Mouse (Mus musculus): ENCODE data around the gene Idnk. TPM values are rescaled to one million over a fixed set of nuclear protein-coding genes. Genes with fewer than 3 reads are reported as not detected.

Gene Idnk
- polyA plus RNA-seq (2016; fragmentation: Nextera tagmentation; extraction: Ambion mirVana), result 25.4 and 28.9 TPM in 2 replicates

DNA sequence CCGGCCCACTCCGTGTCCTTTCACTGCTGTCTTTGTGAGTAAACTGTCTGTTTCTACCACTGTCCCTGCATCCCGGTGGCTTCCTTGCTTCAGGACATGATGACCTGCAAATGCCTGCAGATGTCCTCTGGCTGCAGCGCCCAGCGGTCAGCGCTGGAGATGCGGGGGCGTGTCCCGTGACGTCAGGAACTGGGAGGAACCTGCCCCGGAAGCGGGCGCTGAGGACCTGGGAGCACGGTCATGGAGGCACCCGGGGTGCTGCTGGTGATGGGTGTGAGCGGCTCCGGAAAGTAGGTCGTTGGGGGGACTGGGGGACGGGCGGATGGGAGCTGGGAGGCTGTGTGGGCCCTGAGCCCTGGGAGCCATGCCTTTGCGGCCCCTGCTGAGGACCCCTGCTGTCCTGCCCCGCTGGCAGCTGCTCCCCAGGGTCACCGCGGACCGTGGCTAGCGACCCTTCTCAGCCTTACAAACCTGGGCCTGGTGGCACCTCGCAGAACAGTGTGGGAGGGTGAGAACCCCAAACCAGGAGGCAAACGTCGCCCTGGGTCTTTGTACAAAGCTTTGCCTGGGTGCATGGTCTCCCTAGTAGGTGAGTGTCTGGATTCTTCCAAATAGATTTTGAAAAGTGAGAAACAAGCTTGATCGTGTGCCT, at the start of gene Idnk:
Gene Idnk, plus strand, starts transcription at position 203 of the 652 bp plus-strand sequence.
- H3K36me3 ChIP-seq, result peaks cover 25% of the 10 kb centered on the region
- WGBS, result under 1% methylated on average over 30 of the region's 30 CpGs
- peak; percentile 90 for ATAC-seq (ENCODE audit: insufficient number of reproducible peaks, low FRiP score)

DNA sequence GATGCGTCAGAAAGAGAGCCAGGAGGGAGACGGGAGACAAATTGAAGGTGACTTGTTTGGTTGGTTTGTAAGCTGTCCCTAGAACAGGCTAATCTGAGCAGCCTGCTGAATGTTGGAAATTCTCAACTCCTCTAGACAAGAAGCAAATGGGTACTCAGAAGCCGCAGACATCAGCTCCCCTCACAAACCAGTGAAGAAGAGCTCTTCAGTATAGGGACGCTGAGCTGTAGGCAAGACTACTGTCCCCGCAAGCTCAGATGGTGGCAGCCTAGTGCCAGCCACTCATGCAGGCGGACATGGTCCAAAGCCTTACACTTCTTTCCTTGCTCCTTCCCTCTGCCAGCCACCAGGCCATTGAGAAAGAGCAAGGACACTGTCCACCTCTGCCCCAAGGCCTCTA, 46.1 kb upstream of the Idnk start:
- WGBS, result 84% methylated on average over 6 of the region's 6 CpGs

More for the DNA sequence above, at the start of gene Idnk:
- Histone ChIP-seq H3K9me3 (replicated peaks) (peaks cover 13% of the 10 kb centered on the region), H3K4me2 (peak within 1 kb of the TSS; percentile 92), H3K4me1 (replicated peaks) (peaks cover 12% of the 10 kb centered on the region), H3K9ac (peak within 1 kb of the TSS; percentile 82), H3K4me3 (peak within 1 kb of the TSS; percentile 89), H3K27ac (ENCODE audit: poor library complexity, severe bottlenecking) (peak within 1 kb of the TSS; percentile 57), H3K27me3 (replicated peaks) (no peaks in the 10 kb centered on the region)

DNA sequence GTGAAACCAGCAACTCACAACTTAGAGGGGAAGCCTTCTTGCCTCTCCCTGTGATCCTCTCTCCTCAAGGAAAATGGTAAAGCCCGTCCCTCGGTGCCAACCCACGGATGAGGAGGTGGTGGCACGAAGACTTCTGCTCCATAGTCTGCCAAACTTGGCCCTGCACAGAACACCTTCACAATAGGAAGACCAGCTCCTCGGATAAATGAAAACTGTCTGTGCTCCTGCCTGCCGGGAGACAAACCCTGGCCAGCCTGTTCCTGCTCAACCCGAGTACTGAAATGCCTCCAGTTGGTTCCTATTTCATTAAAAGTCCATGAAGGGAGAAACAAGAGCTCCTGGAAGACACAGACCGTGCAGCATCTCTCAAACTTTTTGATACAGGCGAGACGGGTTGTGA, 45.3 kb upstream of the Idnk start:
- no peak for ATAC-seq (ENCODE audit: insufficient number of reproducible peaks, low FRiP score)

More for the DNA sequence above, 46.1 kb upstream of the Idnk start:
- ATAC-seq (ENCODE audit: insufficient number of reproducible peaks, low FRiP score), result no peak
- H3K9ac ChIP-seq, result no peak overlapping the region
- H3K27ac ChIP-seq (ENCODE audit: poor library complexity, severe bottlenecking), result no peak overlapping the region
- peaks cover 18% of the 10 kb centered on the region for H3K4me1 ChIP-seq (replicated peaks)
- H3K9me3 ChIP-seq (replicated peaks), result no peaks in the 10 kb centered on the region; the same call in 1 of the 2 replicates
- no peak overlapping the region for H3K4me3 ChIP-seq
- no peaks in the 10 kb centered on the region for H3K27me3 ChIP-seq (replicated peaks)
- H3K36me3 ChIP-seq, result no peaks in the 10 kb centered on the region
- 0 out of 2 replicates have a peak overlapping the region, but pooled peaks have one; percentile 2 for H3K4me2 ChIP-seq

GRCm38 (mm10) chr13:58112601-58113041, 44.8 kb upstream of the Idnk start:
- Histone ChIP-seq H3K9ac (peak overlapping the region; percentile 74), H3K4me3 (peak overlapping the region; percentile 55), H3K36me3 (no peaks in the 10 kb centered on the region), H3K27me3 (replicated peaks) (no peaks in the 10 kb centered on the region), H3K27ac (ENCODE audit: poor library complexity, severe bottlenecking) (peak overlapping the region; percentile 41), H3K4me1 (replicated peaks) (peaks cover 18% of the 10 kb centered on the region), H3K9me3 (replicated peaks) (no peaks in the 10 kb centered on the region), H3K4me2 (peak overlapping the region; percentile 85)
- ATAC-seq (ENCODE audit: insufficient number of reproducible peaks, low FRiP score), result no peak
- WGBS, result 14% methylated on average over 11 of the region's 11 CpGs

More for the DNA sequence above, 45.3 kb upstream of the Idnk start:
- 66% methylated on average over 10 of the region's 10 CpGs for WGBS
- Histone ChIP-seq H3K4me3 (peak overlapping the region; percentile 55), H3K4me1 (replicated peaks) (peaks cover 18% of the 10 kb centered on the region), H3K27me3 (replicated peaks) (no peaks in the 10 kb centered on the region), H3K9ac (peak overlapping the region; percentile 74), H3K9me3 (replicated peaks) (no peaks in the 10 kb centered on the region), H3K27ac (ENCODE audit: poor library complexity, severe bottlenecking) (no peak overlapping the region), H3K36me3 (no peaks in the 10 kb centered on the region), H3K4me2 (peak overlapping the region; percentile 85)

GRCm38 (mm10) chr13:58113061-58113900, 44.2 kb upstream of the Idnk start, which contains the start of gene Klhl3:
Gene Klhl3 (minus strand): TSS chr13:58113592.
- Histone ChIP-seq H3K4me3 (peak within 1 kb of the TSS; percentile 55), H3K27ac (ENCODE audit: poor library complexity, severe bottlenecking) (peak within 1 kb of the TSS; percentile 41), H3K4me2 (peak within 1 kb of the TSS; percentile 85), H3K36me3 (no peaks in the 10 kb centered on the region), H3K4me1 (replicated peaks) (peaks cover 18% of the 10 kb centered on the region), H3K9me3 (replicated peaks) (no peaks in the 10 kb centered on the region), H3K9ac (peak within 1 kb of the TSS; percentile 74), H3K27me3 (replicated peaks) (no peaks in the 10 kb centered on the region)
- 1% methylated on average over 35 of the region's 35 CpGs for WGBS
- peak; percentile 80 for ATAC-seq (ENCODE audit: insufficient number of reproducible peaks, low FRiP score)

- Histone ChIP-seq H3K4me3 (no peak overlapping the region), H3K4me1 (replicated peaks) (peaks cover 18% of the 10 kb centered on the region), H3K9me3 (replicated peaks) (no peaks in the 10 kb centered on the region), H3K4me2 (0 out of 2 replicates have a peak overlapping the region, but pooled peaks have one; percentile 6), H3K27ac (ENCODE audit: poor library complexity, severe bottlenecking) (no peak overlapping the region), H3K9ac (no peak overlapping the region), H3K27me3 (replicated peaks) (no peaks in the 10 kb centered on the region), H3K36me3 (no peaks in the 10 kb centered on the region)
- 28% methylated on average over 13 of the region's 13 CpGs for WGBS
- ATAC-seq (ENCODE audit: insufficient number of reproducible peaks, low FRiP score), result peak; percentile 65
Measured at GRCm38 (mm10) chr13:58115227-58115626, 42.2 kb upstream of the Idnk start.

GRCm38 (mm10) chr13:58116801-58117200, 40.6 kb upstream of the Idnk start:
- Histone ChIP-seq H3K4me3 (no peak overlapping the region), H3K9ac (no peak overlapping the region), H3K27ac (ENCODE audit: poor library complexity, severe bottlenecking) (no peak overlapping the region), H3K36me3 (no peaks in the 10 kb centered on the region), H3K4me1 (replicated peaks) (peaks cover 13% of the 10 kb centered on the region), H3K27me3 (replicated peaks) (no peaks in the 10 kb centered on the region), H3K4me2 (no peak overlapping the region), H3K9me3 (replicated peaks) (no peaks in the 10 kb centered on the region)
- WGBS, result 71% methylated on average over 2 of the region's 2 CpGs
- ATAC-seq (ENCODE audit: insufficient number of reproducible peaks, low FRiP score), result no peak

GRCm38 (mm10) chr13:58117318-58118017, 40.0 kb upstream of the Idnk start:
- Histone ChIP-seq H3K4me3 (no peak overlapping the region), H3K9ac (no peak overlapping the region), H3K27ac (ENCODE audit: poor library complexity, severe bottlenecking) (no peak overlapping the region), H3K36me3 (no peaks in the 10 kb centered on the region), H3K27me3 (replicated peaks) (no peaks in the 10 kb centered on the region), H3K4me1 (replicated peaks) (peaks cover 7% of the 10 kb centered on the region), H3K9me3 (replicated peaks) (no peaks in the 10 kb centered on the region), H3K4me2 (no peak overlapping the region)
- no peak for ATAC-seq (ENCODE audit: insufficient number of reproducible peaks, low FRiP score)
- 52% methylated on average over 8 of the region's 8 CpGs for WGBS

GRCm38 (mm10) chr13:58122786-58123297, 34.6 kb upstream of the Idnk start:
- no peaks in the 10 kb centered on the region for H3K27me3 ChIP-seq (replicated peaks)
- H3K9ac ChIP-seq, result no peak overlapping the region
- H3K36me3 ChIP-seq, result peaks cover 9% of the 10 kb centered on the region
- peaks cover 21% of the 10 kb centered on the region for H3K4me1 ChIP-seq (replicated peaks)
- no peak for ATAC-seq (ENCODE audit: insufficient number of reproducible peaks, low FRiP score)
- 81% methylated on average over 10 of the region's 10 CpGs for WGBS
- no peak overlapping the region for H3K27ac ChIP-seq (ENCODE audit: poor library complexity, severe bottlenecking)
- no peaks in the 10 kb centered on the region for H3K9me3 ChIP-seq (replicated peaks)
- H3K4me2 ChIP-seq, result no peak overlapping the region
- H3K4me3 ChIP-seq, result no peak overlapping the region

- H3K9ac ChIP-seq, result no peak overlapping the region
- no peaks in the 10 kb centered on the region for H3K9me3 ChIP-seq (replicated peaks)
- no peak for ATAC-seq (ENCODE audit: insufficient number of reproducible peaks, low FRiP score)
- H3K4me1 ChIP-seq (replicated peaks), result peaks cover 21% of the 10 kb centered on the region
- no peak overlapping the region for H3K27ac ChIP-seq (ENCODE audit: poor library complexity, severe bottlenecking)
- H3K27me3 ChIP-seq (replicated peaks), result no peaks in the 10 kb centered on the region
- H3K4me3 ChIP-seq, result no peak overlapping the region
- H3K4me2 ChIP-seq, result no peak overlapping the region
- peaks cover 9% of the 10 kb centered on the region for H3K36me3 ChIP-seq
- 72% methylated on average over 8 of the region's 8 CpGs for WGBS
Measured at GRCm38 (mm10) chr13:58123381-58123780, 34.1 kb upstream of the Idnk start.

All from heart, embryonic 12.5 days (tissue).